Mouse (Mus musculus) naive thymus-derived CD4-positive, alpha-beta T cell, adult 2 months (primary cell): Measurements from ENCODE around the gene Ttc27.

ENCODE experiments used
- DNase-seq: peaks from one replicate; pipeline ENCODE4 v3.0.0-alpha.2; 2011; ENCODE audit warnings: low read depth

Gene Ttc27

GRCm38 (mm10) chr17:74879768-74880167 lies 162.2 kb downstream of the Ttc27 start:
- no peak for DNase-seq

- no peak for DNase-seq
Observed at GRCm38 (mm10) chr17:74887039-74887438, 169.5 kb downstream of the Ttc27 start.

- no peak for DNase-seq
Observed at GRCm38 (mm10) chr17:74888836-74889534, 171.5 kb downstream of the Ttc27 start.

- DNase-seq: no peak
Observed at GRCm38 (mm10) chr17:74889535-74890117, 172.1 kb downstream of the Ttc27 start.

GRCm38 (mm10) chr17:74902453-74902852 lies 184.9 kb downstream of the Ttc27 start:
- DNase-seq: no peak

- no peak for DNase-seq
Observed at GRCm38 (mm10) chr17:74903411-74904331, 186.1 kb downstream of the Ttc27 start.

GRCm38 (mm10) chr17:74904332-74904687 lies 186.8 kb downstream of the Ttc27 start:
- no peak for DNase-seq

- DNase-seq: no peak
Observed at GRCm38 (mm10) chr17:74904956-74905355, 187.4 kb downstream of the Ttc27 start.

GRCm38 (mm10) chr17:74912995-74913394 lies 195.5 kb downstream of the Ttc27 start:
- DNase-seq: no peak
